Mouse (Mus musculus) liver, postnatal 0 days (tissue): ENCODE results near the gene Cd248. TPM values are rescaled to one million over a fixed set of nuclear protein-coding genes. Genes with fewer than 3 reads are reported as not detected.

Source experiments
- ATAC-seq: fragments of 200-750 bp; cut with Nextera tagmentation; 2 replicates; pipeline ENCODE4 v1.8.0; 2017; ENCODE audit warnings: mild to moderate bottlenecking, moderate library complexity
- DNase-seq: peaks from one replicate; pipeline ENCODE4 v3.0.0-alpha.2; 2016
- H3K27ac ChIP-seq: fragments of 300-500 bp; sonication (generic); 2 replicates; pipeline ENCODE4 v1.5.1; 2014; ENCODE audit warnings: antibody characterized with exemption, moderate library complexity, mild to moderate bottlenecking, low read depth
- H3K27me3 ChIP-seq: fragments of 300-500 bp; sonication (generic); 2 replicates; pipeline ENCODE4 v1.6.1; 2014; ENCODE audit warnings: low read length, control low read depth, mixed read lengths; ENCODE audit not compliant: insufficient read depth
- H3K36me3 ChIP-seq: fragments of 300-500 bp; sonication (generic); replicated peaks from 2 replicates; pipeline ENCODE4 v1.6.1; 2014; ENCODE audit warnings: mild to moderate bottlenecking, control low read depth, low read length, moderate library complexity, mixed read lengths; ENCODE audit not compliant: insufficient read depth
- H3K4me1 ChIP-seq: fragments of 300-500 bp; sonication (generic); 2 replicates; pipeline ENCODE4 v1.6.1; 2014; ENCODE audit warnings: antibody characterized with exemption, mild to moderate bottlenecking, control low read depth; ENCODE audit not compliant: insufficient read depth
- H3K4me2 ChIP-seq: fragments of 300-500 bp; sonication (generic); 2 replicates; pipeline ENCODE4 v1.6.1; 2014; ENCODE audit warnings: low read depth, mild to moderate bottlenecking, low read length, moderate library complexity, mixed read lengths
- H3K4me3 ChIP-seq: fragments of 300-500 bp; sonication (generic); 2 replicates; pipeline ENCODE4 v1.5.1; 2014; ENCODE audit warnings: low read depth, low read length
- H3K9ac ChIP-seq: fragments of 300-500 bp; sonication (generic); replicated peaks from 2 replicates; pipeline ENCODE4 v1.6.1; 2014; ENCODE audit warnings: mild to moderate bottlenecking, moderate library complexity
- H3K9me3 ChIP-seq: fragments of 300-500 bp; sonication (generic); 2 replicates; pipeline ENCODE4 v1.6.1; 2016; ENCODE audit warnings: mild to moderate bottlenecking, control low read depth, low read length, mixed read lengths
- CTCF ChIP-seq: sonication (generic); IDR thresholded peaks from 2 replicates; pipeline ENCODE4 v1.5.1; 2016; ENCODE audit warnings: antibody characterized with exemption, low read depth
- EP300 ChIP-seq: IDR thresholded peaks from 2 replicates; pipeline ENCODE4 v1.6.1; 2016; ENCODE audit warnings: antibody characterized with exemption, low read depth, mild to moderate bottlenecking
- WGBS: fragments of 180-500 bp; shearing (Covaris S2); extraction: QIAGEN DNeasy Blood & Tissue Kit; methylation state at CpG from one replicate; pipeline ENCODE4 v1.1.7; 2014; ENCODE audit not compliant: insufficient replicate concordance; 5-methylcytosine and 5-hydroxymethylcytosine counted together
- polyA plus RNA-seq: library from polyadenylated mRNA; unstranded; fragments of >200 nt; fragmentation: Nextera tagmentation; extraction: Ambion mirVana; gene quantifications from 2 replicates; pipeline ENCODE4 v1.2.1, GENCODE M21; 2015

Gene Cd248
- polyA plus RNA-seq, result 2.0 and 2.4 TPM in 2 replicates

GRCm38 (mm10) chr19:5067867-5068569 lies at the start of gene Cd248:
Gene Cd248, plus strand, starts transcription at chr19:5068078.
- TF ChIP-seq EP300 (no peak), CTCF (no peak)
- Histone ChIP-seq H3K4me2 (peak within 1 kb of the TSS; percentile 69), H3K27me3 (peaks cover 50% of the 10 kb centered on the region), H3K9ac (peak within 1 kb of the TSS; percentile 44; the same call in 1 of the 2 replicates), H3K4me1 (peaks cover 28% of the 10 kb centered on the region), H3K9me3 (no peaks in the 10 kb centered on the region), H3K36me3 (no peaks in the 10 kb centered on the region), H3K27ac (peak within 1 kb of the TSS; percentile 44; the same call in 1 of the 2 replicates), H3K4me3 (peak within 1 kb of the TSS; percentile 45)
- DNase-seq, result peak; percentile 57
- ATAC-seq, result peak; percentile 19; the same call in 1 of the 2 replicates
- WGBS, result 2% methylated on average over 51 of the region's 56 CpGs

- ATAC-seq, result no peak
- 79% methylated on average over 3 of the region's 3 CpGs for WGBS
These were observed 49.7 kb upstream of the Cd248 start for GRCm38 (mm10) chr19:5018191-5018590.

GRCm38 (mm10) chr19:5021416-5021815 lies 46.5 kb upstream of the Cd248 start:
- 89% methylated on average over 2 of the region's 2 CpGs for WGBS
- no peak overlapping the region for H3K9ac ChIP-seq
- H3K4me2 ChIP-seq, result no peak overlapping the region
- TF ChIP-seq CTCF (no peak), EP300 (no peak)
- DNase-seq (no peak), ATAC-seq (no peak)
- H3K36me3 ChIP-seq, result no peaks in the 10 kb centered on the region
- H3K9me3 ChIP-seq, result no peaks in the 10 kb centered on the region
- no peaks in the 10 kb centered on the region for H3K27me3 ChIP-seq
- no peak overlapping the region for H3K27ac ChIP-seq
- H3K4me3 ChIP-seq, result no peak overlapping the region
- peaks cover 13% of the 10 kb centered on the region for H3K4me1 ChIP-seq

More at GRCm38 (mm10) chr19:5018191-5018590, 49.7 kb upstream of the Cd248 start:
- Histone ChIP-seq H3K9ac (no peak overlapping the region), H3K27ac (no peak overlapping the region), H3K27me3 (no peaks in the 10 kb centered on the region), H3K9me3 (no peaks in the 10 kb centered on the region), H3K4me2 (no peak overlapping the region), H3K4me3 (no peak overlapping the region), H3K4me1 (peaks cover 2% of the 10 kb centered on the region), H3K36me3 (no peaks in the 10 kb centered on the region)
- TF ChIP-seq CTCF, result no peak
- no peak for TF ChIP-seq EP300
- no peak for DNase-seq

- peaks cover 13% of the 10 kb centered on the region for H3K4me1 ChIP-seq
- no peaks in the 10 kb centered on the region for H3K9me3 ChIP-seq
- H3K27me3 ChIP-seq, result no peaks in the 10 kb centered on the region
- H3K9ac ChIP-seq, result peak within 1 kb of the TSS; percentile 77
- TF ChIP-seq CTCF (no peak), EP300 (no peak)
- DNase-seq (peak; percentile 90), ATAC-seq (peak; percentile 92)
- peak within 1 kb of the TSS; percentile 96 for H3K4me2 ChIP-seq
- no peaks in the 10 kb centered on the region for H3K36me3 ChIP-seq
- peak within 1 kb of the TSS; percentile 86 for H3K27ac ChIP-seq
- WGBS, result under 1% methylated on average over 57 of the region's 62 CpGs
- peak within 1 kb of the TSS; percentile 63 for H3K4me3 ChIP-seq
These were observed 44.0 kb upstream of the Cd248 start, which contains the start of gene Slc29a2 for GRCm38 (mm10) chr19:5023621-5024479. Gene Slc29a2, plus strand, starts transcription at chr19:5023860.

GRCm38 (mm10) chr19:5026111-5026510 lies 41.8 kb upstream of the Cd248 start:
- no peak for DNase-seq
- Histone ChIP-seq H3K9me3 (no peaks in the 10 kb centered on the region), H3K36me3 (no peaks in the 10 kb centered on the region), H3K4me3 (no peak overlapping the region), H3K27me3 (no peaks in the 10 kb centered on the region), H3K9ac (no peak overlapping the region), H3K4me1 (peaks cover 13% of the 10 kb centered on the region), H3K27ac (no peak overlapping the region), H3K4me2 (no peak overlapping the region)
- ATAC-seq, result no peak
- no peak for TF ChIP-seq EP300
- no peak for TF ChIP-seq CTCF
- WGBS, result 81% methylated on average over 8 of the region's 8 CpGs

DNA sequence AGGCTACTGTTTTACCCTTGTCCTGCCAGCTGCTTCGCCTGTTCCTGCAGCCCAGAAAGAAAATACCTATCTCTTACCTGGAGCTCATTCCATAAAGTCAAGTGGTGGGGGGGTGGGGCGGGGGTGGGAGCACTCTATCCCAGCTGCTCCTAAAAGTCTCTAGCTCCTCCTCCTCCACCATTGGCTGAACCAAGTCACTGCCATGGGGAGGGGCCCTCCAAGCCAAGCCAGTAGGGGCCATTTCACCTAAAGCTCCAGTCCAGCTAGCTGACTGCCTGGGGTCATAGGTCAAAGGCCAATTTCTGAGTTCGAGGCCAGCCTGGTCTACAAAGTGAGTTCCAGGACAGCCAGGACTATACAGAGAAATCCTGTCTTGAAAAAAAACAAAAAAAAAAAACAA lies 35.2 kb upstream of the Cd248 start:
- Histone ChIP-seq H3K4me1 (no peaks in the 10 kb centered on the region), H3K36me3 (no peaks in the 10 kb centered on the region), H3K9me3 (no peaks in the 10 kb centered on the region), H3K9ac (no peak overlapping the region), H3K27me3 (0 out of 2 replicates have a peak, but pooled peaks cover 4% of the 10 kb centered on the region), H3K4me2 (no peak overlapping the region), H3K4me3 (no peak overlapping the region), H3K27ac (no peak overlapping the region)
- ATAC-seq (no peak), DNase-seq (no peak)
- no peak for TF ChIP-seq EP300
- TF ChIP-seq CTCF, result no peak
- WGBS, result 79% methylated on average over 3 of the region's 3 CpGs
